Mouse (Mus musculus) midbrain, embryonic 16.5 days (tissue): ENCODE results near the gene Gnas. TPM values are rescaled to one million over a fixed set of nuclear protein-coding genes. Genes with fewer than 3 reads are reported as not detected.

Experiments used
- ATAC-seq: fragments of 200-750 bp; cut with Nextera tagmentation; 2 replicates; pipeline ENCODE4 v1.8.0; 2017; ENCODE audit warnings: moderate TSS enrichment
- H3K27ac ChIP-seq: fragments of 300-500 bp; sonication (generic); 2 replicates; pipeline ENCODE4 v1.5.1; 2014; ENCODE audit warnings: mild to moderate bottlenecking, low read length, mixed read lengths
- H3K27me3 ChIP-seq: fragments of 300-500 bp; sonication (generic); 2 replicates; pipeline ENCODE4 v1.6.1; 2014; ENCODE audit warnings: low read depth, low read length, mixed read lengths; ENCODE audit not compliant: control insufficient read depth, insufficient read depth
- H3K36me3 ChIP-seq: fragments of 300-500 bp; sonication (generic); 2 replicates; pipeline ENCODE4 v1.6.1; 2014; ENCODE audit warnings: mild to moderate bottlenecking, low read length, moderate library complexity, mixed read lengths; ENCODE audit not compliant: control insufficient read depth, insufficient read depth
- H3K4me1 ChIP-seq: fragments of 300-500 bp; sonication (generic); 2 replicates; pipeline ENCODE4 v1.6.1; 2014; ENCODE audit warnings: mild to moderate bottlenecking, low read length, mixed read lengths; ENCODE audit not compliant: control insufficient read depth, insufficient read depth
- H3K4me2 ChIP-seq: fragments of 300-500 bp; sonication (generic); 2 replicates; pipeline ENCODE4 v1.6.1; 2014; ENCODE audit warnings: mild to moderate bottlenecking, low read length, mixed read lengths
- H3K4me3 ChIP-seq: fragments of 300-500 bp; sonication (generic); 2 replicates; pipeline ENCODE4 v1.5.1; 2014; ENCODE audit warnings: low read depth, mild to moderate bottlenecking, low read length, moderate library complexity, mixed read lengths
- H3K9ac ChIP-seq: fragments of 300-500 bp; sonication (generic); 2 replicates; pipeline ENCODE4 v1.6.1; 2014; ENCODE audit warnings: low read depth, low read length, mixed read lengths
- H3K9me3 ChIP-seq: fragments of 300-500 bp; sonication (generic); replicated peaks from 2 replicates; pipeline ENCODE4 v1.6.1; 2014; ENCODE audit warnings: mild to moderate bottlenecking, low read length, mixed read lengths; ENCODE audit not compliant: control insufficient read depth, poor library complexity, severe bottlenecking
- WGBS: fragments of 180-500 bp; shearing (Covaris S2); extraction: QIAGEN DNeasy Blood & Tissue Kit; methylation state at CpG from one replicate; pipeline ENCODE4 v1.1.7; 2014; 5-methylcytosine and 5-hydroxymethylcytosine counted together
- polyA plus RNA-seq: library from polyadenylated mRNA; unstranded; fragments of >200 nt; fragmentation: Nextera tagmentation; extraction: Ambion mirVana; gene quantifications from 2 replicates; pipeline ENCODE4 v1.2.1, GENCODE M21; 2015

The Gnas gene
- polyA plus RNA-seq, 1 experiment from 2014 or later: 1,445 TPM

- peak overlapping the region; percentile 99 for H3K27ac ChIP-seq
- 29% methylated on average over 42 of the region's 58 CpGs for WGBS
These were observed 45.0 kb downstream of the Gnas start for GRCm38 (mm10) chr2:174328926-174329662.

GRCm38 (mm10) chr2:174329663-174330615 is 45.8 kb downstream of the Gnas start:
- Histone ChIP-seq H3K27me3 (no peaks in the 10 kb centered on the region), H3K4me3 (peak overlapping the region; percentile 98), H3K27ac (peak overlapping the region; percentile 99), H3K4me1 (peaks cover 50% of the 10 kb centered on the region), H3K9ac (peak overlapping the region; percentile 100), H3K4me2 (peak overlapping the region; percentile 83), H3K36me3 (no peaks in the 10 kb centered on the region), H3K9me3 (no peaks in the 10 kb centered on the region; the same call in 1 of the 2 replicates)
- ATAC-seq: peak; percentile 85
- 0% methylated on average over 46 of the region's 131 CpGs for WGBS

More at GRCm38 (mm10) chr2:174328926-174329662, 45.0 kb downstream of the Gnas start:
- ATAC-seq: peak; percentile 65
- Histone ChIP-seq H3K9ac (peak overlapping the region; percentile 100), H3K4me3 (peak overlapping the region; percentile 98), H3K36me3 (no peaks in the 10 kb centered on the region), H3K4me2 (peak overlapping the region; percentile 83), H3K4me1 (peaks cover 42% of the 10 kb centered on the region), H3K9me3 (no peaks in the 10 kb centered on the region; the same call in 1 of the 2 replicates), H3K27me3 (no peaks in the 10 kb centered on the region)

GRCm38 (mm10) chr2:174330616-174331191 is 46.6 kb downstream of the Gnas start:
- Histone ChIP-seq H3K9me3 (no peaks in the 10 kb centered on the region; the same call in 1 of the 2 replicates), H3K36me3 (no peaks in the 10 kb centered on the region), H3K27ac (peak overlapping the region; percentile 99), H3K4me1 (peaks cover 57% of the 10 kb centered on the region), H3K4me2 (peak overlapping the region; percentile 83), H3K9ac (peak overlapping the region; percentile 100), H3K27me3 (no peaks in the 10 kb centered on the region), H3K4me3 (peak overlapping the region; percentile 98)
- under 1% methylated on average over 33 of the region's 48 CpGs for WGBS
- peak; percentile 48 for ATAC-seq

GRCm38 (mm10) chr2:174331282-174332030 is 47.3 kb downstream of the Gnas start:
- Histone ChIP-seq H3K36me3 (no peaks in the 10 kb centered on the region), H3K27me3 (no peaks in the 10 kb centered on the region), H3K27ac (peak overlapping the region; percentile 99; the same call in 1 of the 2 replicates), H3K9ac (peak overlapping the region; percentile 100), H3K4me1 (peaks cover 57% of the 10 kb centered on the region), H3K9me3 (no peaks in the 10 kb centered on the region; the same call in 1 of the 2 replicates), H3K4me3 (peak overlapping the region; percentile 98), H3K4me2 (peak overlapping the region; percentile 83)
- ATAC-seq: no peak
- 10% methylated on average over 12 of the region's 12 CpGs for WGBS

GRCm38 (mm10) chr2:174333239-174333890 is 49.2 kb downstream of the Gnas start:
- WGBS: 50% methylated on average over 7 of the region's 7 CpGs
- Histone ChIP-seq H3K4me3 (peak overlapping the region; percentile 6; the same call in 1 of the 2 replicates), H3K4me1 (peaks cover 52% of the 10 kb centered on the region)

GRCm38 (mm10) chr2:174334415-174334814 is 50.3 kb downstream of the Gnas start:
- Histone ChIP-seq H3K27me3 (no peaks in the 10 kb centered on the region), H3K9ac (peak overlapping the region; percentile 32; the same call in 1 of the 2 replicates), H3K4me3 (no peak overlapping the region), H3K36me3 (no peaks in the 10 kb centered on the region), H3K9me3 (no peaks in the 10 kb centered on the region), H3K4me2 (peak overlapping the region; percentile 34), H3K27ac (peak overlapping the region; percentile 0; the same call in 1 of the 2 replicates), H3K4me1 (peaks cover 44% of the 10 kb centered on the region)
- ATAC-seq: no peak
- WGBS: 83% methylated on average over 10 of the region's 10 CpGs

More at GRCm38 (mm10) chr2:174333239-174333890, 49.2 kb downstream of the Gnas start:
- no peak overlapping the region for H3K27ac ChIP-seq
- H3K36me3 ChIP-seq: no peaks in the 10 kb centered on the region
- ATAC-seq: no peak
- no peaks in the 10 kb centered on the region for H3K27me3 ChIP-seq
- no peak overlapping the region for H3K9ac ChIP-seq
- H3K4me2 ChIP-seq: peak overlapping the region; percentile 83
- H3K9me3 ChIP-seq: no peaks in the 10 kb centered on the region; the same call in 1 of the 2 replicates

- Histone ChIP-seq H3K27me3 (no peaks in the 10 kb centered on the region), H3K36me3 (no peaks in the 10 kb centered on the region), H3K9me3 (no peaks in the 10 kb centered on the region), H3K4me1 (peaks cover 36% of the 10 kb centered on the region), H3K27ac (no peak overlapping the region), H3K9ac (no peak overlapping the region), H3K4me3 (no peak overlapping the region), H3K4me2 (no peak overlapping the region)
- ATAC-seq: no peak
- WGBS: 89% methylated on average over 13 of the region's 13 CpGs
These were observed 53.2 kb downstream of the Gnas start for GRCm38 (mm10) chr2:174337275-174337674.
